Mouse (Mus musculus) CH12.LX (cell line): ENCODE measurements around the gene Fga. TPM values are rescaled to one million over a fixed set of nuclear protein-coding genes. Genes with fewer than 3 reads are reported as not detected.

Source experiments
- DNase-seq: peaks from one replicate; pipeline ENCODE4 v3.0.0-alpha.2; 2013; ENCODE audit errors: extremely low read depth
- H3K27ac ChIP-seq: 2 replicates; pipeline ENCODE4 v1.5.1; 2012; ENCODE audit warnings: low read depth, mild to moderate bottlenecking, control low read depth, moderate library complexity; ENCODE audit not compliant: insufficient read depth
- H3K27me3 ChIP-seq: replicated peaks from 2 replicates; pipeline ENCODE3; 2012; ENCODE audit warnings: inconsistent platforms
- H3K36me3 ChIP-seq, 2 experiments: replicated peaks in 1 of 2; 2 replicates each; pipeline versions ENCODE3 to v1.6.1; 2012; ENCODE audit warnings: inconsistent platforms in 1 of 2, low read length in 1 of 2, mild to moderate bottlenecking in 1 of 2, mixed read lengths in 1 of 2, moderate library complexity in 1 of 2; ENCODE audit not compliant: control insufficient read depth in 1 of 2, insufficient read depth in 1 of 2
- H3K4me1 ChIP-seq, 2 experiments: 2 replicates each; pipeline ENCODE4 v1.6.1; 2012; ENCODE audit warnings: inconsistent platforms in 1 of 2, moderate library complexity in 1 of 2; ENCODE audit not compliant: insufficient read depth in 2 of 2, control insufficient read depth in 1 of 2
- H3K4me2 ChIP-seq: 2 replicates; pipeline ENCODE4 v1.6.1; 2012; ENCODE audit warnings: low read depth, mild to moderate bottlenecking, control low read depth; ENCODE audit not compliant: poor library complexity, insufficient read depth, severe bottlenecking
- H3K4me3 ChIP-seq, 3 experiments: fragments of 150-350 bp in 1 of 3; sonication (generic) in 1 of 3; replicated peaks in 1 of 3; 2 replicates each; pipeline versions ENCODE3 to v1.5.1; 2011 to 2012; ENCODE audit warnings: low read depth in 2 of 3, low read length in 2 of 3, mild to moderate bottlenecking in 2 of 3, moderate library complexity in 2 of 3, control low read depth in 1 of 3, improper control_type of control experiment in 1 of 3, inconsistent platforms in 1 of 3, mixed read lengths in 1 of 3; ENCODE audit not compliant: poor library complexity in 1 of 3
- H3K79me2 ChIP-seq: replicated peaks from 2 replicates; pipeline ENCODE4 v1.6.1; 2012; ENCODE audit warnings: mild to moderate bottlenecking, moderate library complexity; ENCODE audit not compliant: control insufficient read depth, poor library complexity, insufficient read depth, severe bottlenecking; ENCODE audit errors: extremely low read depth
- H3K9ac ChIP-seq: 2 replicates; pipeline ENCODE4 v1.6.1; 2012; ENCODE audit warnings: low read depth, mild to moderate bottlenecking, control low read depth, moderate library complexity; ENCODE audit not compliant: insufficient read depth
- H3K9me3 ChIP-seq: replicated peaks from 2 replicates; pipeline ENCODE3; 2012; ENCODE audit warnings: low read length, inconsistent platforms, mixed read lengths
- CHD1 ChIP-seq: IDR thresholded peaks from 2 replicates; pipeline ENCODE4 v1.6.1; 2012; ENCODE audit warnings: low read depth, low read length, improper control_type of control experiment, inconsistent platforms
- CHD2 ChIP-seq: IDR thresholded peaks from 2 replicates; pipeline ENCODE4 v1.6.1; 2011; ENCODE audit warnings: low read length, improper control_type of control experiment
- CTCF ChIP-seq, 2 experiments: IDR thresholded peaks in 1 of 2; conservative IDR thresholded peaks in 1 of 2; 2 replicates each; pipeline ENCODE4 v1.5.1; 2011 to 2012; ENCODE audit warnings: low read depth in 2 of 2, low read length in 2 of 2, improper control_type of control experiment in 1 of 2, inconsistent platforms in 1 of 2, mild to moderate bottlenecking in 1 of 2, moderate library complexity in 1 of 2
- E2F4 ChIP-seq: IDR thresholded peaks from 2 replicates; pipeline ENCODE4 v1.6.1; 2011; ENCODE audit warnings: low read depth, low read length, improper control_type of control experiment; ENCODE audit not compliant: insufficient replicate concordance
- ETS1 ChIP-seq: conservative IDR thresholded peaks from 2 replicates; pipeline ENCODE4 v1.6.1; 2012; ENCODE audit warnings: low read depth, mild to moderate bottlenecking, inconsistent platforms, low read length, improper control_type of control experiment, moderate library complexity
- HCFC1 ChIP-seq: IDR thresholded peaks from 2 replicates; pipeline ENCODE4 v1.6.1; 2012; ENCODE audit warnings: low read depth, mild to moderate bottlenecking, inconsistent platforms, low read length, improper control_type of control experiment
- IRF4 ChIP-seq: IDR thresholded peaks from 2 replicates; pipeline ENCODE4 v1.6.1; 2014; ENCODE audit warnings: low read depth, mild to moderate bottlenecking, inconsistent platforms, low read length, improper control_type of control experiment
- JUN ChIP-seq: IDR thresholded peaks from 2 replicates; pipeline ENCODE4 v1.6.1; 2011; ENCODE audit warnings: low read depth, mild to moderate bottlenecking, low read length, improper control_type of control experiment, moderate library complexity; ENCODE audit not compliant: insufficient read depth
- JUND ChIP-seq: conservative IDR thresholded peaks from 2 replicates; pipeline ENCODE4 v1.6.1; 2011; ENCODE audit warnings: low read depth, low read length, improper control_type of control experiment
- KAT2A ChIP-seq: IDR thresholded peaks from 2 replicates; pipeline ENCODE4 v1.6.1; 2012; ENCODE audit warnings: low read length, improper control_type of control experiment, inconsistent platforms; ENCODE audit not compliant: insufficient replicate concordance
- MAFK ChIP-seq: IDR thresholded peaks from 2 replicates; pipeline ENCODE4 v1.6.1; 2011; ENCODE audit warnings: low read length, improper control_type of control experiment; ENCODE audit not compliant: insufficient replicate concordance
- MAX ChIP-seq: IDR thresholded peaks from 2 replicates; pipeline ENCODE4 v1.6.1; 2011; ENCODE audit warnings: low read length, improper control_type of control experiment
- MAZ ChIP-seq: IDR thresholded peaks from 2 replicates; pipeline ENCODE4 v1.6.1; 2012; ENCODE audit warnings: low read depth, mild to moderate bottlenecking, inconsistent platforms, low read length, improper control_type of control experiment, moderate library complexity
- NELFE ChIP-seq: IDR thresholded peaks from 2 replicates; pipeline ENCODE4 v1.6.1; 2011; ENCODE audit warnings: low read depth, low read length, improper control_type of control experiment
- PAX5 ChIP-seq: IDR thresholded peaks from 2 replicates; pipeline ENCODE4 v1.6.1; 2012; ENCODE audit warnings: low read length, inconsistent platforms, mixed read lengths
- RAD21 ChIP-seq: IDR thresholded peaks from 2 replicates; pipeline ENCODE4 v1.6.1; 2011; ENCODE audit warnings: low read depth, mild to moderate bottlenecking, low read length, improper control_type of control experiment, moderate library complexity
- SIN3A ChIP-seq: IDR thresholded peaks from 2 replicates; pipeline ENCODE4 v1.6.1; 2012; ENCODE audit warnings: low read length, improper control_type of control experiment, inconsistent platforms
- SMC3 ChIP-seq: IDR thresholded peaks from 2 replicates; pipeline ENCODE4 v1.6.1; 2011; ENCODE audit warnings: low read depth, low read length, improper control_type of control experiment
- TBP ChIP-seq: conservative IDR thresholded peaks from 2 replicates; pipeline ENCODE4 v1.6.1; 2011; ENCODE audit warnings: low read depth, low read length, improper control_type of control experiment
- UBTF ChIP-seq: IDR thresholded peaks from 2 replicates; pipeline ENCODE4 v1.6.1; 2012; ENCODE audit warnings: low read depth, mild to moderate bottlenecking, inconsistent platforms, low read length, improper control_type of control experiment, moderate library complexity
- USF1 ChIP-seq: IDR thresholded peaks from 2 replicates; pipeline ENCODE4 v1.6.1; 2014; ENCODE audit warnings: low read depth, mild to moderate bottlenecking, inconsistent platforms, low read length, improper control_type of control experiment
- ZC3H11A ChIP-seq: IDR thresholded peaks from 2 replicates; pipeline ENCODE4 v1.6.1; 2012; ENCODE audit warnings: low read depth, mild to moderate bottlenecking, inconsistent platforms, low read length, improper control_type of control experiment
- ZMIZ1 ChIP-seq: IDR thresholded peaks from 2 replicates; pipeline ENCODE4 v1.6.1; 2012; ENCODE audit warnings: low read depth, mild to moderate bottlenecking, inconsistent platforms, low read length, improper control_type of control experiment
- ZNF384 ChIP-seq: IDR thresholded peaks from 2 replicates; pipeline ENCODE4 v1.6.1; 2012; ENCODE audit warnings: low read depth, low read length, improper control_type of control experiment, inconsistent platforms
- dilution Hi-C: fragments of 300-500 bp; cut with MboI; formaldehyde crosslinking; loops from 2 replicates; pipeline ENCODE4 v1.14.3; 2020; ENCODE audit warnings: low sequenced_read_pairs; ENCODE audit not compliant: extremely low pct_unique_long_range_greater_than_20kb, extremely low pct_ligation_motif_present
- in situ Hi-C: fragments of 300-500 bp; cut with MboI; formaldehyde crosslinking; loops from 3 replicates; pipeline ENCODE4 v1.14.3; 2019; ENCODE audit warnings: low sequenced_read_pairs, low pct_ligation_motif_present, low pct_unique_long_range_greater_than_20kb, mixed read lengths
- polyA plus RNA-seq: library from polyadenylated mRNA; unstranded; fragments of >175 nt; gene quantifications from 2 replicates; pipeline ENCODE4 v1.2.1, GENCODE M21; 2012; ENCODE audit warnings: low read depth; ENCODE audit not compliant: insufficient read length
- total RNA-seq, 2 experiments: library from RNA; depleted of rRNA; stranded (reverse); fragments of 300-350 nt in 1 of 2; fragments of >200 nt in 1 of 2; gene quantifications; 2 replicates each; pipeline ENCODE4 v1.2.3; 2012 to 2014

The Fga gene
- total and polyA plus RNA-seq, 3 experiments, result not detected

DNA sequence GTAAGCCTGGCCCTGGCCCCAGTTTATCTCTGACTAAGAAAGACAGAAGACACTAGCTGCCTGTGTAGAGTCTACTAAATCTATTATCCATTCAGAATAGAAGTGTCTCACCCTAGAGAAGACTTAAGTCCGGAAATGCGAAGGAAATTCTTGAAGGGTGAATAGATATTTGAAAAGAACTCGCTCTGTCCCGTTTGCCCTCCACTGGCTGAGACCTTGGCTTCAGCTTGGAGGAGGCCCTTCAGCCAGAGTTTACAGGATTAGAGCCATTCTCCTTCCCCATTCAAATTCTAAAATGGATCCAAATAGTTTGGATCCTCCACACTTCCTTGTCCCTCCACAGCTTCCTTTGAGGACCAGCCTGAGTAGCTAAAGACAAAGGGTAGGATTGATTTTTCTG is 4.5 kb downstream of the Fga start:
- no peaks in the 10 kb centered on the region for H3K36me3 ChIP-seq
- no peak for DNase-seq
- no peak overlapping the region for H3K27ac ChIP-seq
- no peaks in the 10 kb centered on the region for H3K4me1 ChIP-seq
- H3K4me2 ChIP-seq, result no peak overlapping the region
- no peak overlapping the region for H3K4me3 ChIP-seq
- no peaks in the 10 kb centered on the region for H3K79me2 ChIP-seq
- dilution Hi-C loops (no loop called here), in situ Hi-C loops (no loop called here)
- H3K27me3 ChIP-seq, result no peaks in the 10 kb centered on the region
- no peaks in the 10 kb centered on the region for H3K9me3 ChIP-seq
- no peak overlapping the region for H3K9ac ChIP-seq
- TF ChIP-seq JUND, result no peak
- no peak for TF ChIP-seq KAT2A
- no peak for TF ChIP-seq JUN
- TF ChIP-seq IRF4, result no peak
- no peak for TF ChIP-seq PAX5
- no peak for TF ChIP-seq CHD1
- no peak for TF ChIP-seq SMC3
- TF ChIP-seq ZNF384, result no peak
- no peak for TF ChIP-seq NELFE
- no peak for TF ChIP-seq MAFK
- no peak for TF ChIP-seq MAX
- TF ChIP-seq RAD21, result no peak

DNA sequence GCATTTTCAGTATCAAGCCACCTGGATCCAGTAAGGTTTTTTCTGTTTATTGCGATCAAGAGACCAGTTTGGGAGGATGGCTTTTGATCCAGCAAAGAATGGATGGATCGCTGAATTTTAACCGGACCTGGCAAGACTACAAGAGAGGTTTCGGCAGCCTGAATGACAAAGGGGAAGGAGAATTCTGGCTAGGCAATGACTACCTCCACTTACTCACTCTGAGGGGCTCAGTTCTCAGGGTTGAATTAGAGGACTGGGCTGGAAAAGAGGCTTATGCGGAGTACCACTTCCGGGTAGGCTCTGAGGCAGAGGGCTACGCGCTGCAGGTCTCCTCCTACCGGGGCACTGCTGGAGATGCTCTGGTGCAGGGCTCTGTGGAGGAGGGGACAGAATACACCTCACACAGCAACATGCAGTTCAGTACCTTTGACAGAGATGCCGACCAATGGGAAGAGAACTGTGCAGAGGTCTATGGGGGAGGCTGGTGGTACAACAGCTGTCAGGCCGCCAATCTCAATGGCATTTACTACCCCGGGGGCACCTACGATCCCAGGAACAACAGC is 7.0 kb downstream of the Fga start:
- Histone ChIP-seq H3K4me3 (no peak overlapping the region), H3K36me3 (no peaks in the 10 kb centered on the region)

More for the DNA sequence above, 7.0 kb downstream of the Fga start:
- Histone ChIP-seq H3K9ac (no peak overlapping the region), H3K27me3 (no peaks in the 10 kb centered on the region), H3K4me2 (no peak overlapping the region), H3K9me3 (no peaks in the 10 kb centered on the region), H3K79me2 (no peaks in the 10 kb centered on the region), H3K27ac (no peak overlapping the region), H3K4me1 (no peaks in the 10 kb centered on the region)
- TF ChIP-seq ZNF384, result no peak
- no peak for TF ChIP-seq SIN3A
- no peak for TF ChIP-seq E2F4
- no peak for TF ChIP-seq IRF4
- TF ChIP-seq CHD1, result no peak
- TF ChIP-seq CHD2, result no peak
- TF ChIP-seq PAX5, result no peak
- TF ChIP-seq ZMIZ1, result no peak
- no peak for TF ChIP-seq SMC3
- TF ChIP-seq HCFC1, result no peak
- no peak for TF ChIP-seq MAZ
- no peak for TF ChIP-seq ZC3H11A
- TF ChIP-seq TBP, result no peak
- TF ChIP-seq UBTF, result no peak
- no peak for TF ChIP-seq ETS1
- TF ChIP-seq USF1, result no peak
- TF ChIP-seq CTCF (conservative IDR thresholded peaks at IDR 0.05 in 1 of 2, IDR thresholded peaks at IDR 0.05 in 1 of 2; ENCODE audit: low read depth in 2 of 2, low read length in 2 of 2), result no peak
- TF ChIP-seq NELFE, result no peak
- DNase-seq, result no peak
- in situ Hi-C loops (no loop called here), dilution Hi-C loops (no loop called here)
